Mouse (Mus musculus) C2C12 (cell line): ENCODE measurements at regions not wholly inside any gene's neighbourhood (a gene's known extent, or its start where the extent isn't known, plus 50 kb on each side); places are given as distances from the start of the nearest gene placed in this dataset.

Experiments
- H3K27me3 ChIP-seq: one replicate; pipeline ENCODE4 v1.6.1; 2011; ENCODE audit not compliant: control insufficient read depth, insufficient read depth, insufficient read length
- H3K36me3 ChIP-seq: one replicate; pipeline ENCODE4 v1.6.1; 2011; ENCODE audit not compliant: control insufficient read depth, insufficient read depth
- H3K4me3 ChIP-seq: one replicate; pipeline ENCODE4 v1.5.1; 2011; ENCODE audit warnings: mild to moderate bottlenecking, control low read depth; ENCODE audit not compliant: poor library complexity, insufficient read depth, severe bottlenecking
- H3K79me2 ChIP-seq: one replicate; pipeline ENCODE4 v1.6.1; 2011; ENCODE audit not compliant: control insufficient read depth, insufficient read depth
- H3K79me3 ChIP-seq: one replicate; pipeline ENCODE4 v1.6.1; 2011; ENCODE audit warnings: low read depth, control low read depth
- H3ac ChIP-seq: one replicate; pipeline ENCODE3; 2011; ENCODE audit warnings: low read depth; ENCODE audit not compliant: control insufficient read depth, insufficient read length
- CEBPB ChIP-seq: IDR thresholded peaks from one replicate; pipeline ENCODE4 v1.6.1; 2011; ENCODE audit warnings: low read depth, mild to moderate bottlenecking, control low read depth, moderate library complexity
- CTCF ChIP-seq: IDR thresholded peaks from one replicate; pipeline ENCODE4 v1.5.1; 2011; ENCODE audit not compliant: control insufficient read depth, insufficient read depth, insufficient read length
- FOSL1 ChIP-seq: IDR thresholded peaks from one replicate; pipeline ENCODE4 v1.8.0; 2011; ENCODE audit warnings: mild to moderate bottlenecking, low read length; ENCODE audit not compliant: poor library complexity, insufficient read depth, severe bottlenecking
- MAX ChIP-seq: IDR thresholded peaks from one replicate; pipeline ENCODE4 v1.6.1; 2011; ENCODE audit warnings: mild to moderate bottlenecking, control low read depth
- MYOD1 ChIP-seq: IDR thresholded peaks from one replicate; pipeline ENCODE4 v1.6.1; 2011; ENCODE audit warnings: low read depth; ENCODE audit not compliant: control insufficient read depth, insufficient read length
- MYOG ChIP-seq: IDR thresholded peaks from one replicate; pipeline ENCODE4 v1.6.1; 2011; ENCODE audit not compliant: control insufficient read depth, insufficient read length; ENCODE audit errors: extremely low read depth
- USF1 ChIP-seq: IDR thresholded peaks from one replicate; pipeline ENCODE4 v1.6.1; 2011; ENCODE audit warnings: low read depth, mild to moderate bottlenecking, control low read depth, moderate library complexity

GRCm38 (mm10) chr6:51240039-51240438 lies 192.4 kb upstream of the Nfe2l3 start:
- H3K36me3 ChIP-seq: no peaks in the 10 kb centered on the region
- peaks cover 7% of the 10 kb centered on the region for H3K27me3 ChIP-seq
- H3K4me3 ChIP-seq: no peak overlapping the region
- H3ac ChIP-seq: no peak overlapping the region
- no peaks in the 10 kb centered on the region for H3K79me3 ChIP-seq
- no peaks in the 10 kb centered on the region for H3K79me2 ChIP-seq
- TF ChIP-seq CEBPB: no peak
- TF ChIP-seq MAX: no peak
- TF ChIP-seq MYOD1: no peak
- TF ChIP-seq MYOG: no peak

GRCm38 (mm10) chr6:51250233-51250632 lies 182.2 kb upstream of the Nfe2l3 start:
- TF ChIP-seq FOSL1: no peak
- TF ChIP-seq CEBPB: no peak
- no peak for TF ChIP-seq MAX
- no peak for TF ChIP-seq USF1
- no peak for TF ChIP-seq MYOG
- TF ChIP-seq CTCF: no peak
- TF ChIP-seq MYOD1: no peak
- Histone ChIP-seq H3K4me3 (no peak overlapping the region), H3K79me2 (no peaks in the 10 kb centered on the region), H3ac (no peak overlapping the region), H3K36me3 (no peaks in the 10 kb centered on the region), H3K27me3 (no peaks in the 10 kb centered on the region), H3K79me3 (no peaks in the 10 kb centered on the region)

- Histone ChIP-seq H3K27me3 (no peaks in the 10 kb centered on the region), H3K79me2 (no peaks in the 10 kb centered on the region), H3K79me3 (no peaks in the 10 kb centered on the region), H3K36me3 (no peaks in the 10 kb centered on the region), H3ac (no peak overlapping the region), H3K4me3 (no peak overlapping the region)
- no peak for TF ChIP-seq FOSL1
- no peak for TF ChIP-seq CEBPB
- no peak for TF ChIP-seq CTCF
- TF ChIP-seq MAX: no peak
- no peak for TF ChIP-seq USF1
- no peak for TF ChIP-seq MYOD1
- no peak for TF ChIP-seq MYOG
Measured at GRCm38 (mm10) chr6:51251432-51251831, 181.0 kb upstream of the Nfe2l3 start.

GRCm38 (mm10) chr6:51252721-51253120 lies 179.7 kb upstream of the Nfe2l3 start:
- H3K79me3 ChIP-seq: no peaks in the 10 kb centered on the region
- no peak overlapping the region for H3K4me3 ChIP-seq
- TF ChIP-seq FOSL1: no peak
- TF ChIP-seq CTCF: no peak
- TF ChIP-seq MYOG: no peak
- TF ChIP-seq MAX: no peak
- TF ChIP-seq MYOD1: no peak
- no peak for TF ChIP-seq CEBPB
- TF ChIP-seq USF1: no peak
- no peaks in the 10 kb centered on the region for H3K36me3 ChIP-seq
- no peaks in the 10 kb centered on the region for H3K79me2 ChIP-seq
- H3ac ChIP-seq: no peak overlapping the region
- no peaks in the 10 kb centered on the region for H3K27me3 ChIP-seq

GRCm38 (mm10) chr6:51256631-51257030 lies 175.8 kb upstream of the Nfe2l3 start:
- Histone ChIP-seq H3K79me3 (no peaks in the 10 kb centered on the region), H3ac (no peak overlapping the region), H3K4me3 (no peak overlapping the region), H3K36me3 (no peaks in the 10 kb centered on the region), H3K27me3 (no peaks in the 10 kb centered on the region), H3K79me2 (no peaks in the 10 kb centered on the region)
- TF ChIP-seq FOSL1: no peak
- no peak for TF ChIP-seq MAX
- no peak for TF ChIP-seq MYOD1
- no peak for TF ChIP-seq USF1
- TF ChIP-seq CTCF: no peak
- TF ChIP-seq CEBPB: no peak
- no peak for TF ChIP-seq MYOG

- TF ChIP-seq MYOD1 (no peak), CEBPB (no peak), MAX (no peak), FOSL1 (no peak)
- H3K36me3 ChIP-seq: no peaks in the 10 kb centered on the region
- no peaks in the 10 kb centered on the region for H3K79me2 ChIP-seq
- H3K79me3 ChIP-seq: no peaks in the 10 kb centered on the region
- no peaks in the 10 kb centered on the region for H3K27me3 ChIP-seq
- H3ac ChIP-seq: no peak overlapping the region
- no peak overlapping the region for H3K4me3 ChIP-seq
Measured at GRCm38 (mm10) chr6:51257524-51257923, 174.9 kb upstream of the Nfe2l3 start.
